Mouse (Mus musculus) left cerebral cortex, adult 8-10 months (tissue): ENCODE data around the gene Col4a4. TPM values are rescaled to one million over a fixed set of nuclear protein-coding genes. Genes with fewer than 3 reads are reported as not detected.

ENCODE experiments used
- DNase-seq, 2 experiments: peaks; one replicate each; pipeline ENCODE4 v3.0.0; 2022; ENCODE audit warnings: low spot score in 2 of 2
- total RNA-seq, 4 experiments: library from RNA; stranded (reverse); gene quantifications; 2 replicates each; pipeline ENCODE4 v1.2.4; 2022

Col4a4 gene
- total RNA-seq: 1 to 10 TPM; 1.4 to 2.6 (median 1.9) TPM

DNA sequence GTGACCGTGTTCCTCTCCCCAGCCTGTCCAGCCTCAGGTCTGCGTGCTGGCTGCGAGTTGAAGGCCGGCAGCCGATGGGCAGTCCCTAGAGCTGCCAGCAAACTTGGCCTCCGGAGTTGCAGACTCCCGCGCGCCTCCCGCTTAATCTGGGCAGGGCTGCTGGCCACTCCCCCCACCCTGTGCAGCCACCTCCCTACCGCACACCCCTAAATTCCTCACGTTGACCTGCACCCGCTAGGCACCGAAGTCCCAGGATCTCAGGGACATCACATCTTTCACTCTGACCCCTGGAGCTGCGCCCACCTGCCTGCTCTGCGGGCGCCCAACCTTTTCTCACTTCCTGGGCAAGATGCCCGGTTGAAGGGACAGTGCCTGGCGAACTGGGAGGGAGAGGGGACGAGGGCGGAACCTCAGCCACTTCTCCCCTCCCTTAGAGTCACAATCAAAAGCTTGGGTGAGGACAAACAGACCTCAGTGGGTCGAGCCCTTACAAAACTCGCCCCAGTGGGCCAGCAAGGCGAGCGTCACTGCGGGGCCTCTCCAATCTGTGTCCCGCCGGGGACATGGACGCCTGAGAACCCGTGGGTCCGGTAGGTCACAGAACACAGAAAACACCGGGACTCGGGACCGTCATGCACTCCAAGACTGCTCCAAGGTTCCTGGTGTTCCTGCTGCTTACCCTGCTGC is at the start of gene Col4a4, which contains the start of gene Col4a3:
TSS of gene Col4a4 (minus strand) at position 137 of the 687 bp plus-strand sequence.
TSS of gene Col4a3 (plus strand) at position 209 of the 687 bp plus-strand sequence.
- DNase-seq: no peak

DNA sequence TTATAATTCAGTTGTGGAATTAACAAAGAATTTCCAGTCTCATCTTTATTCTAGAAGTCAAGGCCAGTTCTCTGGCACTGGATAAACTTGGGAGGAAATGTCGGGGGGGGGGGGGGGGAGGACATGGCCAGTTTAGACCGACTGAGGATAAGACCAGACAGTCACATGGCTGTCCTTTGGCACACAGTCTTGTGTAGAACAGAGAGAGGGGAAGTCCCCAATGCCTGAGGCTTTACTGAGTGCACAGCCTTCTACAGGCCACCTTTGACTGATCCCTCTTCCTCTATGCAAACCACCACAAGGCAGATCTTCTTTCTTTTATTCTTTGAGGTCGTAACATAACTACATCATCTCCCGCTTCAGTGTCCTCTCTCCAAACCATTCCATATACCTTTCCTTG is 49.7 kb upstream of the Col4a4 start:
- no peak for DNase-seq

DNA sequence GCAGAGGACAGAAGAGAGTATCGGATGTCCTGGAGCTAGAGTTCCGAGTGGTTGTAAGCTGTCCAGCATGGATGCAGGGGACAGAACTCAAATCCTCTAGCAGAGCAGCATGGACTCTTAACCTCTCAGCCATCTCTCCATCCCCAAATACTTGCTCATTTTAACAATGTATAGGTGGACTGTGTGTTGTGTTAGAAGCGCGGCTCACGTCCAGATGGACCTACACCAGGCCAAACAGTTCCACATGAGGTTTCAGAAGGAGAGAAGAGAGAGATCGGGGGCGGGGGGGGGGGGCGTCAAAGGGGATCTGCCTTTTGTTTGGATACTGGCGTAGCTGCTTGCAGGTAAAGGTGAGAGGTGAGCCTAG is 48.6 kb upstream of the Col4a4 start:
- DNase-seq: no peak

DNA sequence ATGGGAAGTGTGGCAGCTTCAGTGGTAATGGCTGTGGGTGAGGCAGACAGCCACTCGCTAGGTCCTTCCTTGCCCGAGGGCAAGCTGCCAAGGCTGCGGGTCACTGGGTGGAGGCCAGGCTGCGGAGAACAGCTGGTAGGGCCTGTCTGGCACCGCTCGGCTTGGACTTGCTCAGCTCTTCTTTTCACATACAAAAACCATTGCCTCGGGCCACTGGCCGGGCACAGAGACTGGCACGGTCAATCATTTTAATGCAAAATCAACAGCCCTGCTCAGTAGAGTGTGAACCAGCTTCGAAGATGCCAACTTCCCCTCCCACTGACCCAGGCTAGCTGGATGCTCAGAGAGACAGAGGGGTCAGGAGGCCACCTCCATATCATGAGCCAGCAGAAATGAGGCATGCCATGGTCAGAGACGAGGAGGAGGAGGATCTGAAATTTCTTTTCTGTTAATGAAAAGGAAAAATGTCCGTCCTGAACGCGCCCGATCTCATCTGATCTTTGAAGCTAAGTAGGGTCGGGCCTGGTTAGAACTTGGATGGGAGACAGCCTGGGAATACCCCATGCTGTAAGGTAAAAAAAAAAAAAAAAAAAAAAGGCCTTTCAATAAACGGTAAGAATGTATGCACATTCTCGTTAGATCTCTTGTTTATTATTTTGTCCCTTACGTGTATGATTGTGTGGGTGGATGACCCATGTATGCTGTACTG is 48.0 kb upstream of the Col4a4 start:
- peak; percentile 5 to 18 for DNase-seq

DNA sequence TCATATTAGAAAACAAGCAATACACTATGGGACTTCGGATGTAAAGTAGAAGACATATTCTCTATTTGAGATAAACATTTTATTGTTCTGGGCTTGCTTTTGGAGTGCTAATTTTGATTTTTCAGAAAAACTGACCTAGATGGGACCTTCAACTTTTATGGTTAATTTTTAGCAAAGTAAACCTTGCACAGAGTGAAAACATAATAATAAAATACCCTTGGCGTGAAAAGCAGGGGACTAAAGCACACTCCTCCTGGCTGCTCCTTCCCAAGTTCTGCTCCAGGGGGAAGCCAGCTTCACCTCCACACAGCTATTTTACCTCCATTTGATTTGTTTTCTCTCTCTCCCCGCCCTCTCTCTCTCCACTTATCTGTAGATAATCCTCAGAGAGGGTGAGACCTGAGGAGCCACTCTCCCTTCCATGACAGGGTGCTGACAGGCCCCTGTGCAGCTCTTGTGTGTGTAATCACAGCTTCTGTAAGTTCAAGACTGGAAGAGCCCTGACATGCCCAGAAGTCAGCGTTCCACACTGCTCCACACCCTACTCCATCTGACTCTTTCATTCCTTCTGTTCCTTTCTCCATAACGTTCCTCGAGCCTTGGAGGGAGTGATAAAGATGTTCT is 44.6 kb upstream of the Col4a4 start:
- DNase-seq: no peak

DNA sequence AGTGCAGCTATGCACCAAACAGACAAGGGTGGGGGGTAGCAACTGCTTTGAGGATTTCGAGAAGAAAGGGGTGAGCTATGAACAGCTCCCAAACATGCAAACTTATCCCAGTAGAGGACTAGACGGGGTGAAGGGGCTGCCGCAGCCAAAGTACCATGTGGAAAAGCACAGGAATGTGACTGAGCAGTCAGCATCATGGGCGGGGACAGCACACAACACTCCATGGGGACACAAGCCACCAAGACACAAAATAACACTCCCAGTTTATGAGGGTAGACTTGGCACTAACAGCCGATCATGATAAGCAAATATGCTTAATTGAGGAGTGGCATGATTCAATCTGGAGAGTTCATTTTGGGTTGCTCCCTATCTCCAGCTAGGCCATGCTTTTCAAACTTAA is 42.8 kb upstream of the Col4a4 start:
- no peak for DNase-seq

DNA sequence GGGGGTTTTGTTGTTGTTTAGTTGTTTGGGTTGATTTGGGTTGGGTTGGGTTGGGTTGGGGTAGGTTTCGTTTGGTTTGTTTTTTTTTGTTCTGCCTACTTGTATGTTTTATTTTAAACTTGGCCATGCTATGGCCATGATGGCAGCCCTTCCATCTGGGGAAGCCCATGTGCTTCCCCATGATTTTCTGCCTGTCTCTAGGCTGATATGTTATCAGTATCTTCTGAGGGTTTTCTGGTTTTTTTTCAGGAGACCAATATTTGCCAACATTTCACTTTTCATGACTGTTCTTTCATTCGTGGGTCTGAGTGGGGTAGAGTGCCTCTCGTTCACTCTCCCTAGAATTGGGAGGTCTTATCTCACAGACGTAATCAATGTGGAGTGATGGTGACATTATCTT is 41.0 kb upstream of the Col4a4 start:
- no peak for DNase-seq

DNA sequence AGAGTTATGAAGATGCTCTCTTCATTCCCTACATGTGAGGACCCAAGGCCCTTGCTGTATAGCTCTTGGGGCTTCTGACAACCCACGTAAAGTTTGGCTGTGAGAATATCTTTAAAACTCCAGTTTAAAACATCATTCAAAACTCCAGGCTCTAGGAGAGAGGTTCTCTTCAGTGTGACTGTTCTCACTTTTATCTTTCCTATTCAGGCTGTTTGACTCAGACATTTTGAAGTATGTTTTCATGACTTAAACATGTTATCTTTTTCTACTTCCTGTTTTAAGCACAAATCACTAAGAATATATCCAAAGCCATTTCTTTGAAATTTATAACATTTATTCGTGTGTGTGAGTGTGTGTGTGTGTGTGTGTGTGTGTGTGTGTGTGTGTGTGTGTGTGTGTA is 38.8 kb upstream of the Col4a4 start:
- no peak for DNase-seq

DNA sequence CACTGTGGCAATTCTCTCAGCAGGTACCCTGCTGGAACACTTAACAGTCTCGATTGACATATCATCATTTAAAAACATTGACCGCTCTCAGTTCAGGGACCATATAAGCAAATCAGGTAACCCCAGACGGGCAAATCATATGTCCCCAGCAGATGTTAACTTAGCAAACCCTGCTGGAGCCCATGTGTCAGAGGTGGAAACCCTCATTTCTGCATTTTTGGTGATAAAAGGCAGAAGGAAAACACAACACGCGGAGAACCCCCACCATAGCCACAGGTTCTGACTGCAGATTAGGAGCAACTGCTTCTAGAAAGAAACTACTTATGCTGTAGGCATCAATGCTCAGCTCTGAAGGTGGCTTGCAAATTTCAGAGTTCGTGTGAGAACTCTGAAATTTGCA is 38.3 kb upstream of the Col4a4 start:
- no peak for DNase-seq

DNA sequence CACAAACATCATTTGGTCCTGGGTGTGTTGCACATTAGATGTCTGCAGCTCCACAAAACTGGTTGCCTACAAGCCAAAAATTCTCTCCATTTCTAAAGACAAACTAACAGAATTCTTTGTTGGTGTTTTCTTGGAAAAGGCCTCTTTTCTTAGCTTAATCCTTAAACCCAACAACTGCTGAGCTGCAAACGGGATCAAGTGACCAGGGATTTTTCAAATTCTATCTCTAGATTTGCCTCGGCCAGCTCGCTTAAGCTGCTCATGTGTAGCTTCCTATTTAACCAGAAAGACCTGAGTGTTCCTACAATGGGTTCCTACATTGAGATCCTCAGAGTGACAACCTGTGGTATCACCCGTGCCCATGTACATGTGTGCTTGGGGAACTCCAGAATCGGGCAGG is 33.3 kb upstream of the Col4a4 start:
- DNase-seq: no peak

DNA sequence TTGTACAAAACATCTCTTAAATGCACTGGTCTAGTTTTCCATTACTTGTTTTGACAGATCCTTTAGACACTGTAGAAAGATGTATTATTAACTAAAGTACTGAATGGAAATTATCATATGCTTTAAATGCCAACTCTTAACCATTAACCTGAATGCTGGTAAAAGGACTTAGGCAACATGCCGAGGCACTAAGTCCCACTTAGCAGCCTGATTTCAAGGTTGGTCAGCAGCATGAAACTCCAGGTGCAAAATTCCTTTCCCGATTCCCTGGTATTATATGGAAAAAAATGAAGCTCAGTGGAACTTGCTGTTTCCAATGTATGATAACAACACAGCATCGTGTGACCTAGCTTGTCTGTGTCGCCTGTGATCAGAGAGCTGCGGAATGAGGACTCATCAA is 31.9 kb upstream of the Col4a4 start:
- no peak for DNase-seq

DNA sequence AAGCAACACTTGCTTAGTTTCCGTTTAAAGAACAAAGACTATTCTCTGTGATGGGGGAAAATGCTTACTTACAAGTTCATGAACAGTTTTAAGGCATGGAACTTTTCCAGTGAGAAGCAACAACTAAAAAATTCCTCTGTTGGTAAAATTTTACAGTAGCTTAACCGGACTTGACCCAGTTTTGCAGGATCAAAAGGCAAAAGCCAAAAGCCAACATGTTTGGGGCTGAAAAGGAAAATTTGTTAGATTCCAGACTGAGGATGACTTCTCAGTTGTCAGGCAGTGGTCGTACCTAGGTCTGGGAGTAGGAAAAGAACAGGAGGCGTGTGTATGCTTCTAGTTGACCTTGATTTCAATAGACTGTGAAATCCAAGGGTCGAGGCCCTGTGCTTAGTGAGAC is 31.4 kb upstream of the Col4a4 start:
- no peak for DNase-seq

DNA sequence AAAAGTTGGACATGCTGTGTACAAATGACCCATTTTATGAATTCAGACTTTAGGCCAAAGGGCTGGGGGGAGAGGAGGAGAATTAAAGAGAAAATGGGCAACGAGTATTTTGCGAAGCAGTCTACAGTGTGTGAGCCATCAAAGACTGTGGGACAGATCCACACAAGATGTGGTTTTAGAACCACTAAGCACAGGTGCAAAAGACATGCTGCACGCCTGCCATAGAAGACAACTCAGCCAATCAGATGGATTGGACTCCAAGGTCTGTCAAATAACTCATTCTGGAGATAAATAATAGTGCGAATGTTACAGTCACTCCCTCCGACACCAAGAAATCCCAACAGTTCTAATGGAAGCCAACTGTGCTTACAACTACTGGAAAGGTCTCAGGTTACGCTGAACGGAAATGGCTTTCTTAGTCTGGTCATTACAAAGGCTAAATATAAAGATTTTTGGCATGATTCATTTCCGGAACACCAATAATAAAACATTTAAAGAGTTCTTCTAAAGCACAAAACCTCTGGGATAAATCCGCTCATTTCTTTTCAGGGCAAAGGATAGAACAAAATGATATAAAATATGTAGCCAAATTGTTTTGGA is 25.5 kb upstream of the Col4a4 start:
- DNase-seq: no peak

DNA sequence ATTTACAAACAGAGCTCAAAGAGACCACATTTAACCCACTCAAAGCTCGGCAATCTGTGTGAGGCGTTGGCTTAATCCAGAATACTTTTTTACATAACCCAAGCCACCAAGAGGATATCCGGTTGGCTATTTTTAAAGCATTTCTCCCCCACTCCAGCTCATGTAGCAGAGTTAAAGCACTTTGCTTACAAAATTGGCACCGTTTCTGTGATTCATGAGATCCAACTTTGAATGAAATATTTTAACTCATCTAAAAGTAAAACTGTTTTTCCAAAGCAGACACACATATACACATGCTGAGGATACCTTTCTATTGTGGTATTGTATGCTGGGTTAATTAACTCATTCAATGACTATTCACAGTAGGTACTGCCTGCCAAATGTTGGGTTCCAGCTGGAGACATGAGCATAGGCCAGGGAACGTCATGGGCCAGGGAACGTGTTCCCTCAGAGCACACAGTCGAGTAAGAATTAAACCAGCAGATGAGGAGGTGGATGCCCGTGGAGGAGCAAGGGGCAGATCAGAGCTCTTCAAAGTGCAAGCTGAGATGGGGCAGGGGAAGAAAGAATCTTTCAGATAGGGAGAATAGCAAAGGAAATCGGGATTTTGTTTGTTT is 22.1 kb upstream of the Col4a4 start:
- DNase-seq: no peak

DNA sequence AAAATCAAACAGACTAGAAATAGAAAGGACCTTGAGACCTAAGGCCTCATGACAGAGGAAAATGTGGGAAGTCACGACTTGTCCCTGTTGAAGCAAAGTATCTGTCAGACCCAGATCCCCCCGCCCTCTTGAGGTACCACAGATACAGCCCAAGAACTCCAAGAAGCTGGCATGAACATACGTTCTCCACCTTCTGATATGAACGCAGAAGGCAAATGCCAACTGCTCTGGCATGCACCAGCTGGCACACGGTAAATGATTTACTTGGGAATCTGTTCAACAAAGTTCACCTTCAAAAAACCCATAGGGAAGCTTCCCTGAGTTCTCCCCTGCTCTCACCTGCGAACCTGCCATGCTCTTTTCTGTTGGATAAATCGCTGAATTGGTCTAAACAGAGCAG is 19.2 kb upstream of the Col4a4 start:
- DNase-seq: no peak

DNA sequence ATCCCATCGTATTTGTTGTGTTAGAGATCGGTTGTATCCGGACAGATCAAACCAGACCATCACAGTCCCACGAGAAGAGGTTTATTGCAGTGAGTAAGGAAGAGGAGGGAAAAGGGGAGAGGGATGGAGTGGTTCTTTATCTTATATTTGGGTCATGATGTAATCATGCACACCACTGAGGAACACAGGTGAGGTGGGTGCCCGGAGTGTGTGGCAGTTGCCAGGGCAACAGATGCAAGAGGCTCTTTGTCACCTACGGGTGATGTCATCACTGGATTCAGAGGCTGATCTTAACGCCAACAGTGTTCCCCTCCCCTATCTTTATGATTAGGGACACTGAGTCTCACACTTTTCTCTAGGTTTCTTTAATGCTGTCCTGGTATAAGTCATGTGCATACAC is 18.7 kb upstream of the Col4a4 start:
- DNase-seq: no peak

DNA sequence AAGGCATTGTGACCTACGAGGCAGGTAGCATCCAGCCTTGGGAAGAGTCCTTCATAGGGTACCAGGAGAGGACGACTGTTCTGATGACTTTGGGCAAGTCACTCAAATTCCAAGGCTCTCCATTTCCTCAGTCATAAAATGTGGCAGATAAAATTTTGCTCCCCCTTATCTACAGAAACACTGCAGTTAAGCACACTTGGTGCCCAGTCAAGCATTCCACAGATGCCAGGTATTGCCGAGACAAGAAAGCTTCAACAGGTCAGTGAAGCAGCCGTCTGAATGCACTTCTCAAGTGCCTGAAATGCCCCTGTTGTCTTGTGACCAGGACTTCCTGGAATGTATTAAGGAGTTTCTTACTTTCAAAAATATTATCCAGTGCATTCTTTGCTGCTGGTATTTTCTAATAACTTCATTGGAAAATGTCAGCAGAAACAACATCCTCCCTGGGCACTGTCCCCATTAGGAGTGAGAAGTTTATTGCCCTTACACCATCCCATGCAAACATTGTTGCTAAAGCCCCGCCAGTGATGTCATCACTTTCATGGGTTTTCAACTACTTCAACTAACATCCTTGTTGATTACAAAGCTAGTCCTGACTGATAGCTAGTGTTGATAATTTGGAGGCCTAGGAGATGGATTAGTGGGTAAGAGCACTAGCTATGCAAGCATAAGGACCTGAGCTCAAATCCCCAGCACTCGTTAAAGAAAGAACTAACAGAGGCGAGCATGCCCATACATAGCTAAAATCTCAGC is 16.7 kb upstream of the Col4a4 start:
- DNase-seq: no peak

DNA sequence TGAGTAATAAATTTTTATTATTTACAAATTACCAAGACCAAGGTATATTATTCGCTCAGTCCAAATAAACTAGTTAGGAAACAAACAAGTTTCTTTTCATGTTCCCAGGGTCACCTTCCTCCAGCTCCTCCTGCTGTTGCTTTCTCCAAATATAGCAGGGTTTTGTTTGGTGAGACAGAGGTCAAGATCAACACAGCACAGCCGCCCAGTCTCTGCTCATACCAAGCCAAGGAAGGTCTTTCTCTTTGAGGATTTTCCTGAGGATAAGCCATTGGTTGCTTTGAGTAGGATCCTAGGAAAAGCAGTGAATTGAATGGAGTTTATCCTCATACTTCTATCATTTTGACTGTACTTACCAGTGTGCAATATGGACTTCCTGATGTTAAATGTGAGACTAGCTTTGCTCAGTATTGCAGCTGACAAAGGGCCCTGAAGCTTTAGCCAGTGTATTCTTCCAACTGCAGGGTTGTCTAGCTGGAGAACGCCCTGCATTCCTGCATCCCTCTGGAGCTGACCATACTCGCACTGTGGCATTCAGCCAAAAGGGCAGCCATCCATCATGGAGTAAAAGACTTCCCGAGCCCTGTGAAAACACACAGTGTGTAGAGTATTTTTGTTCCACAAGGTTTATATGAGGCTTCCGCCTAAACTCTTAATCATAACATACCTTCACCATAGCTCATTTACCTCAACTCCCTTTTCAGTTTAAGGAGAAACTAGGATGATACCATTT is 10.4 kb upstream of the Col4a4 start:
- no peak for DNase-seq

DNA sequence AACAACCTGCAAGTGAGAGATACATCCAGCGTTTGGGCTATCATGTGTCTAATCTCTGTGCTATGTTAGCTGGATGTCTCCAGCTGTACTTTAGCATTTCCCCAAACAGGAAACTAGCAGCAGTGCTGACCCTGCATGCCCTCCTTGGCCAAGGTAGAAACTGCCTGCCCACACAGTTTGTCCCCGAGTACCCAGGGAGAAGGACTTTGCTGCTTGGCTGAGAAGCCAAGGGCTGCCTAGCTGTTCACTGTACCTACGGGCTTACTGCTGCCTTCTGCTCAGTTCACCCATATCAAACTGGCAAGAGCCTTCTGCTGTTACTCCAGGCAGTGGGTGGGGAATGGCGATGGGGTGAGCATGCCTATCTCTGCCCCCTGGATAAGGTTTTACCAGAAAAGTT is 3.6 kb upstream of the Col4a4 start:
- no peak for DNase-seq

DNA sequence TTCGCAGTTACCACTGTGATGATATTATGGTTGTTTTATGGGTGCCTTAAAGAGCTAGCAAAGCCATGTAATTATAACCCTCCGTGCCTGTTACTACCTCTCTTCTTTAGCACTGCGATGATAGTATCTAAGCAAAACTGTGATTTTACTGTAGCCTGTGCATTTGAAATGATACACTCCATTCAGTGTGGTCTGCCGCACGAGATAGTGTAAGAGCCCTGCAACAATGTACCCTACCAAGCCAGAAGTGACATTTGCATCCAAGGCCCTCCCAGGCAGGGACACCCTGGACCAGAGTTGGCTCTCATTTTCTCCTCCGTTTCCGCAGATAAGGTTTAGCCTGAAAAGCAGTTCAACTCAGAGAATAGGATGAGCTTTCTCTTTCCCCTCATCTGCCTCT is 668 bp downstream of the Col4a4 start:
- no peak for DNase-seq

DNA sequence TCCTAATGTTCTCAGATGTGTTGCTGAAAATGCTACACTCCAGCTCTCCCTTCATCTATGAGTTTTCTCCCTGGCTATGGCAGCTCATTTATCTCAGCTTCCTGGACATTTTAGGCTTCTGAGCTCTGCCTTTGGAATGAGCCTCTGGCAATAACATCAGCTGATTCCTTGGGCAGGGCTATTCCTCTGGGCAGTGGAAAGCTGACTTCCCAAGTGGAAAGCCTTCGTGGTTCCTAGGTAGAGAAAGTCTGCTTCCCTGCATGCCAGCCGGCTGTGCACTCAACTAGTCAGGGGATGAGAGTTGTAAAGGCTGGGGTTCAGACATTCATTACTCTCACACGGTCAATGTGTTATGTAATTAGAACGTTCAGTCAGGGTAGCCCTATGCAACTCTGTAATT is 8.3 kb downstream of the Col4a4 start:
- DNase-seq: no peak
